Mouse (Mus musculus): ENCODE data around the gene Gm11595.
"Not testable (repeated sequence)": the region's sequence is repeated elsewhere in the genome, so short reads cannot be mapped to it uniquely, and the experiment has no call there.

DNA sequence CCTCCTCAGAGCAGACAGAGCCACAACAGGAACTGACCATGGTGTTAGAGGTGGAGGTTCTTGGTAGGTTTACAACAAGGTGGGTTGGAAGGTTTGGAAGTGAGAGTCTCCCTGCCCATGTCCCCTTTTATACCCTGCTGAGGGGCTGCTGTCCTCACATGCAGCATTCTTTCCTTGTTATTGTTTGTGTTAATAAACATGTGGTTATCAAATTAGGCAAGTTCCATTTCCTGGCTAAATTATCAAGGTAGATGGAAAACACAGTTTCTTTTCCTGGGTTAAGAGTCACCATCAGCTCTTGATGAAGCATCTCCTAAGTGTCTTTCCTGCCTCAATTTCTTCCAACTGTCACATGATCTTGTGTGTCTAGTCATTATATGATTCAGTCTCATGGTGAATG lies at the start of gene Gm11595:
- not testable (repeated sequence) for TF ChIP-seq CTCF (IDR thresholded peaks at IDR 0.05; ENCODE audit: borderline replicate concordance, insufficient read depth, low read length); POLR2A (IDR thresholded peaks at IDR 0.05; ENCODE audit: low read depth, low read length)
